Mouse (Mus musculus) neural tube, embryonic 12.5 days (tissue): ENCODE measurements around the gene Phc2. TPM values are rescaled to one million over a fixed set of nuclear protein-coding genes. Genes with fewer than 3 reads are reported as not detected.

Source experiments
- ATAC-seq: fragments of 200-750 bp; cut with Nextera tagmentation; 2 replicates; pipeline ENCODE4 v1.8.0; 2017; ENCODE audit warnings: low read depth, mild to moderate bottlenecking, moderate TSS enrichment, moderate library complexity; ENCODE audit not compliant: low FRiP score
- H3K27ac ChIP-seq: fragments of 300-500 bp; sonication (generic); 2 replicates; pipeline ENCODE4 v1.5.1; 2016
- H3K27me3 ChIP-seq: fragments of 300-500 bp; sonication (generic); replicated peaks from 2 replicates; pipeline ENCODE4 v1.6.1; 2016; ENCODE audit warnings: mild to moderate bottlenecking
- H3K36me3 ChIP-seq: fragments of 300-500 bp; sonication (generic); 2 replicates; pipeline ENCODE4 v1.6.1; 2016; ENCODE audit warnings: mild to moderate bottlenecking
- H3K4me1 ChIP-seq: fragments of 300-500 bp; sonication (generic); 2 replicates; pipeline ENCODE4 v1.6.1; 2016
- H3K4me2 ChIP-seq: fragments of 300-500 bp; sonication (generic); replicated peaks from 2 replicates; pipeline ENCODE4 v1.6.1; 2016; ENCODE audit warnings: mild to moderate bottlenecking
- H3K4me3 ChIP-seq: fragments of 300-500 bp; sonication (generic); 2 replicates; pipeline ENCODE4 v1.5.1; 2016
- H3K9ac ChIP-seq: fragments of 300-500 bp; sonication (generic); 2 replicates; pipeline ENCODE4 v1.6.1; 2016; ENCODE audit warnings: mild to moderate bottlenecking
- H3K9me3 ChIP-seq: fragments of 300-500 bp; sonication (generic); 2 replicates; pipeline ENCODE4 v1.6.1; 2016; ENCODE audit warnings: mild to moderate bottlenecking
- WGBS: fragments of 180-500 bp; shearing (Covaris S2); methylation state at CpG from one replicate; pipeline ENCODE4 v1.1.7; 2016; 5-methylcytosine and 5-hydroxymethylcytosine counted together
- polyA plus RNA-seq: library from polyadenylated mRNA; unstranded; fragments of >200 nt; fragmentation: Nextera tagmentation; extraction: Ambion mirVana; gene quantifications from 2 replicates; pipeline ENCODE4 v1.2.1, GENCODE M21; 2016

Phc2 gene
- polyA plus RNA-seq, 1 experiment from 2014 or later, result 167 TPM

GRCm38 (mm10) chr4:128755064-128755463 is 100.6 kb downstream of the Phc2 start, which contains the start of gene A3galt2:
Gene A3galt2 (plus strand): TSS chr4:128755364.
- Histone ChIP-seq H3K4me1 (no peaks in the 10 kb centered on the region), H3K36me3 (peaks cover 41% of the 10 kb centered on the region), H3K4me3 (no peak within 1 kb of the TSS), H3K4me2 (no peak within 1 kb of the TSS), H3K27me3 (no peaks in the 10 kb centered on the region), H3K27ac (no peak within 1 kb of the TSS), H3K9me3 (no peaks in the 10 kb centered on the region), H3K9ac (no peak within 1 kb of the TSS; the same call in 1 of the 2 replicates)
- 74% methylated on average over 3 of the region's 3 CpGs for WGBS
- no peak for ATAC-seq

GRCm38 (mm10) chr4:128755900-128756299 is 101.4 kb downstream of the Phc2 start:
- Histone ChIP-seq H3K27me3 (no peaks in the 10 kb centered on the region), H3K4me3 (no peak overlapping the region), H3K27ac (no peak overlapping the region), H3K4me1 (no peaks in the 10 kb centered on the region), H3K9ac (no peak overlapping the region), H3K36me3 (peaks cover 32% of the 10 kb centered on the region), H3K4me2 (no peak overlapping the region), H3K9me3 (no peaks in the 10 kb centered on the region)
- WGBS, result 81% methylated on average over 7 of the region's 7 CpGs
- ATAC-seq, result no peak

- Histone ChIP-seq H3K36me3 (no peaks in the 10 kb centered on the region; the same call in 1 of the 2 replicates), H3K4me3 (no peak overlapping the region), H3K9ac (no peak overlapping the region), H3K27ac (no peak overlapping the region), H3K4me1 (no peaks in the 10 kb centered on the region), H3K4me2 (no peak overlapping the region), H3K27me3 (no peaks in the 10 kb centered on the region), H3K9me3 (peaks cover 10% of the 10 kb centered on the region; the same call in 1 of the 2 replicates)
- ATAC-seq, result no peak
- WGBS, result 85% methylated on average over 5 of the region's 5 CpGs
Observed at GRCm38 (mm10) chr4:128759214-128759613, 104.7 kb downstream of the Phc2 start.

GRCm38 (mm10) chr4:128760029-128760428 is 105.5 kb downstream of the Phc2 start:
- Histone ChIP-seq H3K9me3 (peaks cover 10% of the 10 kb centered on the region; the same call in 1 of the 2 replicates), H3K27me3 (no peaks in the 10 kb centered on the region), H3K4me3 (no peak overlapping the region), H3K4me1 (no peaks in the 10 kb centered on the region), H3K9ac (no peak overlapping the region), H3K27ac (no peak overlapping the region), H3K4me2 (no peak overlapping the region), H3K36me3 (no peaks in the 10 kb centered on the region; the same call in 1 of the 2 replicates)
- 93% methylated on average over 6 of the region's 6 CpGs for WGBS
- no peak for ATAC-seq

GRCm38 (mm10) chr4:128766929-128767328 is 112.4 kb downstream of the Phc2 start:
- H3K36me3 ChIP-seq, result peaks cover 4% of the 10 kb centered on the region; the same call in 1 of the 2 replicates
- H3K4me3 ChIP-seq, result no peak overlapping the region
- WGBS, result 95% methylated on average over 20 of the region's 20 CpGs
- H3K9ac ChIP-seq, result no peak overlapping the region
- no peaks in the 10 kb centered on the region for H3K27me3 ChIP-seq
- ATAC-seq, result no peak
- H3K4me2 ChIP-seq, result no peak overlapping the region
- H3K27ac ChIP-seq, result no peak overlapping the region
- H3K9me3 ChIP-seq, result peaks cover 10% of the 10 kb centered on the region; the same call in 1 of the 2 replicates
- no peaks in the 10 kb centered on the region for H3K4me1 ChIP-seq

- Histone ChIP-seq H3K9ac (no peak overlapping the region), H3K27ac (no peak overlapping the region), H3K4me3 (no peak overlapping the region), H3K9me3 (peaks cover 5% of the 10 kb centered on the region; the same call in 1 of the 2 replicates), H3K4me2 (no peak overlapping the region), H3K4me1 (no peaks in the 10 kb centered on the region), H3K27me3 (no peaks in the 10 kb centered on the region), H3K36me3 (peaks cover 16% of the 10 kb centered on the region)
- ATAC-seq, result no peak
- WGBS, result 78% methylated on average over 13 of the region's 13 CpGs
Observed at GRCm38 (mm10) chr4:128768120-128768519, 113.6 kb downstream of the Phc2 start.

GRCm38 (mm10) chr4:128769569-128770355 is 115.3 kb downstream of the Phc2 start:
- no peak for ATAC-seq
- Histone ChIP-seq H3K27ac (no peak overlapping the region), H3K9ac (no peak overlapping the region), H3K4me1 (no peaks in the 10 kb centered on the region), H3K4me2 (no peak overlapping the region), H3K9me3 (no peaks in the 10 kb centered on the region), H3K4me3 (no peak overlapping the region), H3K36me3 (peaks cover 32% of the 10 kb centered on the region), H3K27me3 (no peaks in the 10 kb centered on the region)
- WGBS, result 82% methylated on average over 13 of the region's 13 CpGs

- H3K36me3 ChIP-seq, result peaks cover 42% of the 10 kb centered on the region
- H3K27me3 ChIP-seq, result no peaks in the 10 kb centered on the region
- H3K9me3 ChIP-seq, result no peaks in the 10 kb centered on the region
- 79% methylated on average over 5 of the region's 5 CpGs for WGBS
- no peak overlapping the region for H3K27ac ChIP-seq
- H3K4me2 ChIP-seq, result no peak overlapping the region
- H3K4me3 ChIP-seq, result no peak overlapping the region
- no peaks in the 10 kb centered on the region for H3K4me1 ChIP-seq
- H3K9ac ChIP-seq, result no peak overlapping the region
- ATAC-seq, result no peak
Observed at GRCm38 (mm10) chr4:128770698-128771097, 116.2 kb downstream of the Phc2 start.

GRCm38 (mm10) chr4:128773820-128774219 is 119.3 kb downstream of the Phc2 start:
- Histone ChIP-seq H3K9me3 (no peaks in the 10 kb centered on the region), H3K36me3 (peaks cover 68% of the 10 kb centered on the region), H3K4me1 (peaks cover 3% of the 10 kb centered on the region; the same call in 1 of the 2 replicates), H3K27ac (no peak overlapping the region), H3K4me2 (no peak overlapping the region), H3K27me3 (no peaks in the 10 kb centered on the region), H3K4me3 (no peak overlapping the region), H3K9ac (no peak overlapping the region)
- WGBS, result 92% methylated on average over 11 of the region's 11 CpGs
- ATAC-seq, result no peak

- Histone ChIP-seq H3K4me2 (no peak overlapping the region), H3K9me3 (no peaks in the 10 kb centered on the region), H3K27me3 (no peaks in the 10 kb centered on the region), H3K9ac (no peak overlapping the region), H3K27ac (no peak overlapping the region), H3K36me3 (peaks cover 75% of the 10 kb centered on the region), H3K4me1 (peaks cover 3% of the 10 kb centered on the region; the same call in 1 of the 2 replicates), H3K4me3 (no peak overlapping the region)
- no peak for ATAC-seq
- WGBS, result 95% methylated on average over 9 of the region's 9 CpGs
Observed at GRCm38 (mm10) chr4:128774467-128774866, 120.0 kb downstream of the Phc2 start.

- H3K9me3 ChIP-seq, result no peaks in the 10 kb centered on the region
- 48% methylated on average over 20 of the region's 20 CpGs for WGBS
- no peak overlapping the region for H3K4me3 ChIP-seq
- H3K27me3 ChIP-seq, result no peaks in the 10 kb centered on the region
- H3K9ac ChIP-seq, result no peak overlapping the region
- peaks cover 96% of the 10 kb centered on the region for H3K36me3 ChIP-seq
- ATAC-seq, result peak; percentile 25
- no peak overlapping the region for H3K27ac ChIP-seq
- peaks cover 3% of the 10 kb centered on the region; the same call in 1 of the 2 replicates for H3K4me1 ChIP-seq
- H3K4me2 ChIP-seq, result no peak overlapping the region
Observed at GRCm38 (mm10) chr4:128776568-128777289, 122.2 kb downstream of the Phc2 start.

- Histone ChIP-seq H3K4me2 (no peak overlapping the region), H3K4me1 (peaks cover 3% of the 10 kb centered on the region; the same call in 1 of the 2 replicates), H3K36me3 (peaks cover 97% of the 10 kb centered on the region), H3K27me3 (no peaks in the 10 kb centered on the region), H3K4me3 (no peak overlapping the region), H3K9ac (0 out of 2 replicates have a peak overlapping the region, but pooled peaks have one; percentile 18), H3K27ac (0 out of 2 replicates have a peak overlapping the region, but pooled peaks have one; percentile 20), H3K9me3 (no peaks in the 10 kb centered on the region)
- WGBS, result 84% methylated on average over 11 of the region's 11 CpGs
- no peak for ATAC-seq
Observed at GRCm38 (mm10) chr4:128777593-128777992, 123.1 kb downstream of the Phc2 start.
